Mouse (Mus musculus) MEL (cell line): Measurements from ENCODE around the gene Wwc2. TPM values are rescaled to one million over a fixed set of nuclear protein-coding genes. Genes with fewer than 3 reads are reported as not detected.

Experiments used
- DNase-seq: peaks from one replicate; pipeline ENCODE4 v3.0.0; 2011; ENCODE audit warnings: low read depth, low spot score
- H3K27ac ChIP-seq: 2 replicates; pipeline ENCODE4 v1.5.1; 2012; ENCODE audit warnings: low read depth, mild to moderate bottlenecking, control low read depth, low read length, moderate library complexity; ENCODE audit not compliant: control insufficient read depth
- H3K27me3 ChIP-seq, 2 experiments: fragments of 150-350 bp in 1 of 2; sonication (generic) in 1 of 2; 2 replicates each; pipeline ENCODE4 v1.6.1; 2012; ENCODE audit warnings: low read length in 2 of 2, mild to moderate bottlenecking in 2 of 2, improper control_type of control experiment in 1 of 2, moderate library complexity in 1 of 2; ENCODE audit not compliant: insufficient read depth in 2 of 2, control insufficient read depth in 1 of 2
- H3K36me3 ChIP-seq, 2 experiments: 2 replicates each; pipeline ENCODE4 v1.6.1; 2012 to 2014; ENCODE audit warnings: low read length in 2 of 2, improper control_type of control experiment in 1 of 2, inconsistent platforms in 1 of 2, mild to moderate bottlenecking in 1 of 2; ENCODE audit not compliant: insufficient read depth in 2 of 2, control insufficient read depth in 1 of 2
- H3K4me1 ChIP-seq, 2 experiments: fragments of 150-350 bp in 1 of 2; sonication (generic) in 1 of 2; 2 replicates each; pipeline ENCODE4 v1.6.1; 2012; ENCODE audit warnings: low read length in 2 of 2, improper control_type of control experiment in 1 of 2, mild to moderate bottlenecking in 1 of 2; ENCODE audit not compliant: insufficient read depth in 2 of 2, control insufficient read depth in 1 of 2
- H3K4me3 ChIP-seq, 2 experiments: fragments of 150-350 bp in 1 of 2; sonication (generic) in 1 of 2; 2 replicates each; pipeline ENCODE4 v1.5.1; 2012; ENCODE audit warnings: low read depth in 2 of 2, low read length in 2 of 2, mild to moderate bottlenecking in 2 of 2, moderate library complexity in 2 of 2, control low read depth in 1 of 2, improper control_type of control experiment in 1 of 2; ENCODE audit not compliant: control insufficient read depth in 1 of 2, insufficient read depth in 1 of 2
- H3K79me2 ChIP-seq: 2 replicates; pipeline ENCODE4 v1.6.1; 2012; ENCODE audit warnings: mild to moderate bottlenecking, low read length, moderate library complexity; ENCODE audit not compliant: control insufficient read depth, poor library complexity, insufficient read depth
- H3K9ac ChIP-seq: 2 replicates; pipeline ENCODE4 v1.6.1; 2012; ENCODE audit warnings: low read depth, mild to moderate bottlenecking, control low read depth, low read length, moderate library complexity; ENCODE audit not compliant: control insufficient read depth, poor library complexity, severe bottlenecking
- H3K9me3 ChIP-seq: fragments of 150-350 bp; sonication (generic); replicated peaks from 2 replicates; pipeline ENCODE4 v1.6.1; 2012; ENCODE audit warnings: mild to moderate bottlenecking, low read length, improper control_type of control experiment, moderate library complexity; ENCODE audit not compliant: insufficient read depth
- BHLHE40 ChIP-seq: IDR thresholded peaks from 2 replicates; pipeline ENCODE4 v1.6.1; 2012; ENCODE audit warnings: low read depth, mild to moderate bottlenecking, inconsistent platforms, low read length, improper control_type of control experiment, borderline replicate concordance
- CHD2 ChIP-seq: IDR thresholded peaks from 2 replicates; pipeline ENCODE4 v1.6.1; 2011; ENCODE audit warnings: low read length, improper control_type of control experiment
- CTCF ChIP-seq, 3 experiments: IDR thresholded peaks in 2 of 3; conservative IDR thresholded peaks in 1 of 3; 2 replicates each; pipeline ENCODE4 v1.5.1; 2011 to 2012; ENCODE audit warnings: low read length in 3 of 3, low read depth in 2 of 3, mild to moderate bottlenecking in 2 of 3, improper control_type of control experiment in 1 of 3, inconsistent platforms in 1 of 3, mixed read lengths in 1 of 3, moderate library complexity in 1 of 3; ENCODE audit not compliant: control insufficient read depth in 1 of 3, insufficient read depth in 1 of 3, poor library complexity in 1 of 3, severe bottlenecking in 1 of 3
- E2F4 ChIP-seq: IDR thresholded peaks from 2 replicates; pipeline ENCODE4 v1.6.1; 2011; ENCODE audit warnings: low read depth, low read length, improper control_type of control experiment, borderline replicate concordance
- ELF1 ChIP-seq: IDR thresholded peaks from 2 replicates; pipeline ENCODE4 v1.6.1; 2014; ENCODE audit warnings: low read depth, mild to moderate bottlenecking, inconsistent platforms, low read length, improper control_type of control experiment, moderate library complexity
- EP300 ChIP-seq, 2 experiments: IDR thresholded peaks; 2 replicates each; pipeline ENCODE4 v1.6.1; 2011; ENCODE audit warnings: improper control_type of control experiment in 2 of 2, low read length in 2 of 2, low read depth in 1 of 2, mild to moderate bottlenecking in 1 of 2
- ETS1 ChIP-seq: IDR thresholded peaks from 2 replicates; pipeline ENCODE4 v1.6.1; 2012; ENCODE audit warnings: low read depth, mild to moderate bottlenecking, inconsistent platforms, low read length, improper control_type of control experiment, moderate library complexity
- GATA1 ChIP-seq: IDR thresholded peaks from 2 replicates; pipeline ENCODE4 v1.6.1; 2011; ENCODE audit warnings: low read depth, low read length, improper control_type of control experiment
- MAFK ChIP-seq: IDR thresholded peaks from 2 replicates; pipeline ENCODE4 v1.6.1; 2011; ENCODE audit warnings: low read depth, mild to moderate bottlenecking, low read length, improper control_type of control experiment, borderline replicate concordance
- MYB ChIP-seq: IDR thresholded peaks from 2 replicates; pipeline ENCODE4 v1.6.1; 2011; ENCODE audit warnings: mild to moderate bottlenecking, low read depth, low read length, improper control_type of control experiment
- NELFE ChIP-seq: IDR thresholded peaks from 2 replicates; pipeline ENCODE4 v1.6.1; 2011; ENCODE audit warnings: low read depth, low read length, improper control_type of control experiment
- NRF1 ChIP-seq: IDR thresholded peaks from 2 replicates; pipeline ENCODE4 v1.6.1; 2014; ENCODE audit warnings: low read depth, mild to moderate bottlenecking, inconsistent platforms, low read length, improper control_type of control experiment, moderate library complexity; ENCODE audit not compliant: poor library complexity, insufficient read depth, severe bottlenecking
- POLR2A ChIP-seq, 2 experiments: IDR thresholded peaks; 2 replicates each; pipeline ENCODE4 v1.6.1; 2011 to 2012; ENCODE audit warnings: low read length in 2 of 2, mild to moderate bottlenecking in 2 of 2, control low read depth in 1 of 2, improper control_type of control experiment in 1 of 2, low read depth in 1 of 2, moderate library complexity in 1 of 2; ENCODE audit not compliant: control insufficient read depth in 1 of 2, insufficient read depth in 1 of 2, poor library complexity in 1 of 2
- RAD21 ChIP-seq: IDR thresholded peaks from 2 replicates; pipeline ENCODE4 v1.6.1; 2011; ENCODE audit warnings: mild to moderate bottlenecking, low read depth, low read length, improper control_type of control experiment
- SIN3A ChIP-seq: IDR thresholded peaks from 2 replicates; pipeline ENCODE4 v1.6.1; 2012; ENCODE audit warnings: low read length, improper control_type of control experiment, inconsistent platforms
- TAL1 ChIP-seq: IDR thresholded peaks from 2 replicates; pipeline ENCODE4 v1.6.1; 2012; ENCODE audit warnings: mild to moderate bottlenecking, inconsistent platforms, low read length, moderate library complexity, mixed read lengths
- TBP ChIP-seq: IDR thresholded peaks from 2 replicates; pipeline ENCODE4 v1.8.0; 2011; ENCODE audit warnings: low read depth, low read length, improper control_type of control experiment
- TCF12 ChIP-seq: IDR thresholded peaks from 2 replicates; pipeline ENCODE4 v1.6.1; 2014; ENCODE audit warnings: low read depth, mild to moderate bottlenecking, inconsistent platforms, low read length, improper control_type of control experiment, moderate library complexity
- ZC3H11A ChIP-seq: IDR thresholded peaks from 2 replicates; pipeline ENCODE4 v1.6.1; 2012; ENCODE audit warnings: low read depth, mild to moderate bottlenecking, inconsistent platforms, low read length, improper control_type of control experiment
- ZKSCAN1 ChIP-seq: IDR thresholded peaks from 2 replicates; pipeline ENCODE4 v1.6.1; 2012; ENCODE audit warnings: low read depth, mild to moderate bottlenecking, inconsistent platforms, low read length, improper control_type of control experiment, moderate library complexity
- ZNF384 ChIP-seq: IDR thresholded peaks from 2 replicates; pipeline ENCODE4 v1.6.1; 2012; ENCODE audit warnings: low read depth, mild to moderate bottlenecking, inconsistent platforms, low read length, improper control_type of control experiment
- polyA plus RNA-seq, 2 experiments: library from polyadenylated mRNA; stranded (reverse) in 1 of 2; unstranded in 1 of 2; fragments of >175 nt in 1 of 2; fragments of >200 nt in 1 of 2; gene quantifications; 2 replicates each; pipeline versions ENCODE4 v1.2.1 to v1.2.4; 2012; ENCODE audit warnings: low replicate concordance in 2 of 2, low read depth in 1 of 2; ENCODE audit not compliant: insufficient read length in 2 of 2, insufficient read depth in 1 of 2, missing spikeins in 1 of 2
- total RNA-seq: library from RNA; depleted of rRNA; stranded (reverse); fragments of 300-350 nt; gene quantifications from 2 replicates; pipeline ENCODE4 v1.2.3, GENCODE M21; 2012

The Wwc2 gene
- total and polyA plus RNA-seq, 3 experiments: 7.5 to 14.8 TPM; not detected in 1

GRCm38 (mm10) chr8:48009399-48009798 lies 18.7 kb upstream of the Wwc2 start:
- H3K4me1 ChIP-seq: peaks cover 0 to 5% of the 10 kb centered on the region in 2 experiments; a peak in 3 of 4 replicates
- TF ChIP-seq MYB (no peak), GATA1 (peak; percentile 90), MAFK (no peak), NELFE (peak; percentile 26; the same call in 1 of the 2 replicates), ZNF384 (peak; percentile 68; the same call in 1 of the 2 replicates), SIN3A (0 out of 2 replicates have a peak, but pooled peaks have one; percentile 45), TAL1 (peak; percentile 24; the same call in 1 of the 2 replicates), ZKSCAN1 (no peak), POLR2A (IDR thresholded peaks at IDR 0.05; ENCODE audit: control insufficient read depth in 1 of 2, insufficient read depth in 1 of 2, low read depth in 1 of 2, low read length in 2 of 2, poor library complexity in 1 of 2) (no peak), ZC3H11A (no peak), ETS1 (0 out of 2 replicates have a peak, but pooled peaks have one; percentile 34), EP300 (IDR thresholded peaks at IDR 0.05; ENCODE audit: low read depth in 1 of 2, low read length in 2 of 2) (peak; percentile 68 to 75), TCF12 (peak; percentile 80; the same call in 1 of the 2 replicates), CHD2 (no peak), ELF1 (no peak)
- H3K27ac ChIP-seq: peak overlapping the region; percentile 15; the same call in 1 of the 2 replicates
- DNase-seq: peak; percentile 53
- H3K36me3 ChIP-seq: peaks cover 0 to 5% of the 10 kb centered on the region in 2 experiments; a peak in 2 of 4 replicates
- peak overlapping the region; percentile 49 to 50 for H3K4me3 ChIP-seq
- no peaks in the 10 kb centered on the region for H3K9me3 ChIP-seq
- no peaks in the 10 kb centered on the region for H3K27me3 ChIP-seq
- H3K9ac ChIP-seq: peak overlapping the region; percentile 29; the same call in 1 of the 2 replicates
- no peaks in the 10 kb centered on the region for H3K79me2 ChIP-seq

- H3K79me2 ChIP-seq: no peaks in the 10 kb centered on the region
- peak overlapping the region; percentile 49 to 50 for H3K4me3 ChIP-seq
- peaks cover 0 to 5% of the 10 kb centered on the region in 2 experiments; a peak in 2 of 4 replicates for H3K36me3 ChIP-seq
- peak overlapping the region; percentile 15; the same call in 1 of the 2 replicates for H3K27ac ChIP-seq
- DNase-seq: peak; percentile 80
- peak in 1 of 3 experiments; percentile 17; a peak in 2 of 6 replicates for TF ChIP-seq CTCF (IDR thresholded peaks at IDR 0.05 in 2 of 3, conservative IDR thresholded peaks at IDR 0.05 in 1 of 3; ENCODE audit: control insufficient read depth in 1 of 3, insufficient read depth in 1 of 3, low read depth in 2 of 3, low read length in 3 of 3, poor library complexity in 1 of 3, severe bottlenecking in 1 of 3)
- TF ChIP-seq MAFK: no peak
- TF ChIP-seq E2F4: no peak
- peak; percentile 83 for TF ChIP-seq NRF1
- 0 out of 2 replicates have a peak, but pooled peaks have one; percentile 35 for TF ChIP-seq TBP
- no peak for TF ChIP-seq TCF12
- no peak for TF ChIP-seq EP300 (IDR thresholded peaks at IDR 0.05; ENCODE audit: low read depth in 1 of 2, low read length in 2 of 2)
- TF ChIP-seq BHLHE40: no peak
- no peak for TF ChIP-seq RAD21
- peaks cover 0 to 5% of the 10 kb centered on the region in 2 experiments; a peak in 3 of 4 replicates for H3K4me1 ChIP-seq
- no peaks in the 10 kb centered on the region for H3K9me3 ChIP-seq
- no peaks in the 10 kb centered on the region for H3K27me3 ChIP-seq
- peak overlapping the region; percentile 29; the same call in 1 of the 2 replicates for H3K9ac ChIP-seq
Observed at GRCm38 (mm10) chr8:48008936-48009335, 18.2 kb upstream of the Wwc2 start.
